ENCODE assay signal across 12 mouse cellular contexts in the genomic region with DNA sequence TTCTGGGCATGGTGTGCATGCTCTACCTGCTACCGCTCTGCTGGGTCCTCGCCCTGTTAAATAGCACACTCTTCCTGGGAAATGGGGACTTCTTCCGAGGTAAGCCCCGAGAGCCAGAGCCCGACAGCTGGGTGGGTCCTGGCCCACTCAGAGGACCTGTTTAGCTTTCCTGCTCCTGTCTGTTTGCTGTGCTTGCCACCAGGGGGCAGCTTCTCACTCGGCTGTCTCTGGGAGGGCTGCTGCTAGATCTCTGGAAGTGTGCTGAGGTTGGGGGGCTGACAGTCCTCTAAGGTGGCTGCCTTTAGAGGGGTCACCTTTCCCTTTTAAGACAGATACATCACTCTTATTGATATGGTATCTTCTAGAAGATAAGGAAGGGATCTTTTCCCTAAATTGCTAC. TPM values are rescaled to one million over a fixed set of nuclear protein-coding genes. Genes with fewer than 3 reads are reported as not detected.
A peak's percentile ranks its signal among the peaks of the same experiment; 100 is the strongest.
DNase-seq lines count a peak whose midpoint lies in the region; ATAC-seq and TF ChIP-seq lines count a peak whose summit lies in the region.
"Had no signal": no experiment of that assay in that cellular context is flagged by ENCODE, and none has a peak within 500 bp of the region (broad histone marks: within the 10 kb centered on the region; RNA-seq: fewer than 3 reads in every experiment).

No protein-coding gene starts in this region.

- no peaks in the 10 kb centered on the region for H3K9me3 ChIP-seq in CH12.LX (replicated peaks; ENCODE audit: low read length)
- H3K9me3 ChIP-seq in kidney, embryonic 15.5 days (replicated peaks) = no peaks in the 10 kb centered on the region
- H3K9me3 ChIP-seq: liver, embryonic 15.5 days had no signal

- H3K27me3 ChIP-seq in CH12.LX (replicated peaks) = no peaks in the 10 kb centered on the region
- H3K27me3 ChIP-seq in kidney, embryonic 15.5 days = no peaks in the 10 kb centered on the region
- H3K27me3 ChIP-seq: liver, embryonic 15.5 days had no signal

- H3K79me2 ChIP-seq in CH12.LX (replicated peaks; ENCODE audit: control insufficient read depth, extremely low read depth, insufficient read depth, poor library complexity, severe bottlenecking) = no peaks in the 10 kb centered on the region

- no peak; the same call in none of the 2 replicates for TF ChIP-seq RAD21 in CH12.LX (IDR thresholded peaks at IDR 0.05; ENCODE audit: low read depth, low read length)

- no peak for TF ChIP-seq POLR2A in CH12.LX (IDR thresholded peaks at IDR 0.05; ENCODE audit: low read depth, low read length)

- dilution Hi-C loops in CH12.LX (cut with MboI; ENCODE audit: extremely low pct_ligation_motif_present, extremely low pct_unique_long_range_greater_than_20kb, low sequenced_read_pairs) = no loop called here

- no peak overlapping the region for H3K27ac ChIP-seq in left cerebral cortex, adult 2 months
- no peak overlapping the region for H3K27ac ChIP-seq in CH12.LX (ENCODE audit: insufficient read depth, low read depth)
- H3K27ac ChIP-seq in kidney, embryonic 15.5 days = no peak overlapping the region
- H3K27ac ChIP-seq: liver, embryonic 15.5 days had no signal

- H3K4me2 ChIP-seq in CH12.LX (ENCODE audit: insufficient read depth, low read depth, poor library complexity, severe bottlenecking) = no peak overlapping the region
- H3K4me2 ChIP-seq in kidney, embryonic 15.5 days = no peak overlapping the region
- H3K4me2 ChIP-seq: liver, embryonic 15.5 days had no signal

- intact Hi-C loops in left cerebral cortex, adult 2 months (cut with DNase I) = no loop called here

- no peaks in the 10 kb centered on the region for H3K4me1 ChIP-seq in CH12.LX (ENCODE audit: control insufficient read depth in 1 of 2, insufficient read depth in 2 of 2)
- H3K4me1 ChIP-seq in kidney, embryonic 15.5 days = no peaks in the 10 kb centered on the region

- peaks cover 75 to 96% of the 10 kb centered on the region in 2 experiments for H3K36me3 ChIP-seq in CH12.LX (replicated peaks in 1 of 2; ENCODE audit: control insufficient read depth in 1 of 2, insufficient read depth in 1 of 2, low read length in 1 of 2)
- H3K36me3 ChIP-seq in kidney, embryonic 15.5 days = peaks cover 78% of the 10 kb centered on the region

- peak; percentile 45 to 63 for DNase-seq in cerebellum, postnatal 14 days
- DNase-seq in cerebellum, postnatal 4 days (ENCODE audit: low spot score in 2 of 2) = no peak
- DNase-seq in left cerebral cortex, adult 2 months (ENCODE audit: extremely low spot score in 1 of 2, low spot score in 2 of 2) = no peak
- DNase-seq in left cerebral cortex, adult 11 months (ENCODE audit: low spot score) = no peak
- peak; percentile 14 for DNase-seq in CH12.LX (ENCODE audit: extremely low read depth)
- DNase-seq in induced T-regulatory cell, adult 2 months (ENCODE audit: low read depth) = peak; percentile 18
- no peak for DNase-seq in kidney, postnatal 25 days
- DNase-seq: adrenal gland, postnatal 25 days; heart, adult 18-20 months; kidney, postnatal 4 days had no signal

- 72% methylated on average over 6 of the region's 6 CpGs for WGBS in kidney, embryonic 15.5 days

- in situ Hi-C loops in CH12.LX (cut with MboI; ENCODE audit: low pct_ligation_motif_present, low pct_unique_long_range_greater_than_20kb, low sequenced_read_pairs) = no loop called here

- H3K4me3 ChIP-seq in left cerebral cortex, adult 2 months = no peak overlapping the region
- no peak overlapping the region for H3K4me3 ChIP-seq in CH12.LX (replicated peaks in 1 of 3; ENCODE audit: low read depth in 2 of 3, low read length in 2 of 3, poor library complexity in 1 of 3)
- H3K4me3 ChIP-seq in kidney, embryonic 15.5 days (replicated peaks) = no peak overlapping the region
- H3K4me3 ChIP-seq: liver, embryonic 15.5 days had no signal

- no peak for ATAC-seq in kidney, embryonic 15.5 days (replicated peaks; ENCODE audit: low FRiP score)

- no peak overlapping the region for H3K9ac ChIP-seq in CH12.LX (ENCODE audit: insufficient read depth, low read depth)
- no peak overlapping the region for H3K9ac ChIP-seq in kidney, embryonic 15.5 days
- H3K9ac ChIP-seq: liver, embryonic 15.5 days had no signal

- no peak for TF ChIP-seq EP300 in CH12.LX (IDR thresholded peaks at IDR 0.05; ENCODE audit: low read length)

- peak; percentile 65 for TF ChIP-seq CTCF in left cerebral cortex, adult 2 months (IDR thresholded peaks at IDR 0.05)
- TF ChIP-seq CTCF in CH12.LX (conservative IDR thresholded peaks at IDR 0.05 in 1 of 2, IDR thresholded peaks at IDR 0.05 in 1 of 2; ENCODE audit: low read depth in 2 of 2, low read length in 2 of 2) = peak in 1 of 2 experiments; percentile 62; a peak in 2 of 4 replicates

TF ChIP-seq in CH12.LX, 34 proteins besides CTCF, POLR2A, EP300 and RAD21:
- TF ChIP-seq ETS1 (conservative IDR thresholded peaks at IDR 0.05; ENCODE audit: low read depth, low read length) (no peak), SMC3 (IDR thresholded peaks at IDR 0.05; ENCODE audit: low read depth, low read length) (peak; percentile 37), USF2 (conservative IDR thresholded peaks at IDR 0.05; ENCODE audit: low read depth, low read length) (no peak), ZNF384 (IDR thresholded peaks at IDR 0.05; ENCODE audit: low read depth, low read length) (no peak), BHLHE40 (IDR thresholded peaks at IDR 0.05; ENCODE audit: low read depth, low read length) (no peak), GABPA (IDR thresholded peaks at IDR 0.05; ENCODE audit: insufficient replicate concordance, low read depth, low read length) (no peak)

RNA-seq across cellular contexts. Expression of a gene that starts 18.9 kb away (rescaled TPM):
- 100 to 1,000 TPM in 1 of 2 experiments, 10 to 100 TPM in 1; 87.7 to 107 TPM for total RNA-seq in left cerebral cortex, adult 2 months (2021)
- total RNA-seq in CH12.LX (2012; rRNA removed) (14.6 and 16.2 TPM in 2 replicates), CH12.LX (2014; rRNA removed) (11.3 and 11.4 TPM in 2 replicates)
- 18.3 and 19.2 TPM in 2 replicates for polyA plus RNA-seq in CH12.LX (2012; ENCODE audit: insufficient read length, low read depth)
- 26.5 and 29.4 TPM in 2 replicates for polyA plus RNA-seq in kidney, embryonic 15.5 days (2015; fragmentation: Nextera tagmentation; extraction: Ambion mirVana)

RNA-seq across cellular contexts. Expression of a gene that starts 19.4 kb away (rescaled TPM):
- total RNA-seq in left cerebral cortex, adult 2 months (2021) = under 1 TPM; 0.48 to 0.65 TPM
- total RNA-seq in CH12.LX (2012; rRNA removed) = not detected in 2 replicates
- not detected in 2 replicates for total RNA-seq in CH12.LX (2014; rRNA removed)
- not detected in 2 replicates for polyA plus RNA-seq in CH12.LX (2012; ENCODE audit: insufficient read length, low read depth)
- 1.2 and 2.1 TPM in 2 replicates for polyA plus RNA-seq in kidney, embryonic 15.5 days (2015; fragmentation: Nextera tagmentation; extraction: Ambion mirVana)

RNA-seq across cellular contexts. Expression of a gene that starts 35.5 kb away (rescaled TPM):
- 10 to 100 TPM in 1 of 2 experiments, 1 to 10 TPM in 1; 8.0 to 10.6 TPM for total RNA-seq in left cerebral cortex, adult 2 months (2021)
- total RNA-seq in CH12.LX (2012; rRNA removed) = not detected in 2 replicates
- total RNA-seq in CH12.LX (2014; rRNA removed) = not detected in 2 replicates
- polyA plus RNA-seq in CH12.LX (2012; ENCODE audit: insufficient read length, low read depth) = 0.07 TPM in 1 of 2 replicates, not detected in the other
- polyA plus RNA-seq in kidney, embryonic 15.5 days (2015; fragmentation: Nextera tagmentation; extraction: Ambion mirVana) = 9.7 and 9.8 TPM in 2 replicates

RNA-seq across cellular contexts. Expression of a gene that starts 53.8 kb away (rescaled TPM):
- 10 to 100 TPM; 27.6 to 30.9 TPM for total RNA-seq in left cerebral cortex, adult 2 months (2021)
- total RNA-seq in CH12.LX (2012; rRNA removed) (7.7 and 9.3 TPM in 2 replicates), CH12.LX (2014; rRNA removed) (8.1 and 9.0 TPM in 2 replicates)
- 5.9 and 6.5 TPM in 2 replicates for polyA plus RNA-seq in CH12.LX (2012; ENCODE audit: insufficient read length, low read depth)
- 21.5 and 22.6 TPM in 2 replicates for polyA plus RNA-seq in kidney, embryonic 15.5 days (2015; fragmentation: Nextera tagmentation; extraction: Ambion mirVana)

Comparison
In these comparisons a context has a peak if more than half of its experiments do, and no peak if none do; other contexts are left out.
1. DNase-seq: peak in cerebellum, postnatal 14 days (2 of 2), CH12.LX (single experiment) and induced T-regulatory cell, adult 2 months (single experiment); none in cerebellum, postnatal 4 days (0 of 2), left cerebral cortex, adult 2 months (0 of 2), left cerebral cortex, adult 11 months (single experiment) and kidney, postnatal 25 days (0 of 2).
2. RNA of a gene that starts 18.9 kb away (total RNA-seq): 87.7 to 107 TPM in left cerebral cortex, adult 2 months; 11.3 to 16.2 TPM in CH12.LX; every median in the first group is over 4 times any median in the second.
3. RNA of a gene that starts 35.5 kb away (total RNA-seq): 8.0 to 10.6 TPM in left cerebral cortex, adult 2 months; not detected in CH12.LX; every median in the first group is over 4 times any median in the second.